Mouse (Mus musculus) erythroblast, adult 5-6 weeks (primary cell): Measurements from ENCODE around the gene Bcas2. TPM values are rescaled to one million over a fixed set of nuclear protein-coding genes. Genes with fewer than 3 reads are reported as not detected.
"Not testable (repeated sequence)": the region's sequence is repeated elsewhere in the genome, so short reads cannot be mapped to it uniquely, and the experiment has no call there.

Experiments used
- ATAC-seq: replicated peaks from 2 replicates; pipeline ENCODE4 v1.8.0; 2016; ENCODE audit warnings: moderate number of reproducible peaks, mild to moderate bottlenecking, moderate TSS enrichment, inconsistent platforms; ENCODE audit not compliant: poor library complexity, low FRiP score, severe bottlenecking
- total RNA-seq, 2 experiments: library from RNA; stranded (forward) in 1 of 2; stranded (reverse) in 1 of 2; fragments of 150-400 nt in 1 of 2; fragments of 200-764, 138-1000 nt in 1 of 2; gene quantifications; 2 replicates each; pipeline versions ENCODE4 v1.2.3 to v1.2.4; 2015 to 2017; ENCODE audit warnings: low replicate concordance in 2 of 2

Bcas2 gene
- total RNA-seq, 2 experiments from 2014 or later = 26.7 to 49.1 TPM

GRCm38 (mm10) chr3:103153761-103154160, 17.7 kb upstream of the Bcas2 start:
- ATAC-seq = peak; percentile 79

- ATAC-seq = peak; percentile 95
Measured at GRCm38 (mm10) chr3:103159232-103159900, 12.1 kb upstream of the Bcas2 start.

DNA sequence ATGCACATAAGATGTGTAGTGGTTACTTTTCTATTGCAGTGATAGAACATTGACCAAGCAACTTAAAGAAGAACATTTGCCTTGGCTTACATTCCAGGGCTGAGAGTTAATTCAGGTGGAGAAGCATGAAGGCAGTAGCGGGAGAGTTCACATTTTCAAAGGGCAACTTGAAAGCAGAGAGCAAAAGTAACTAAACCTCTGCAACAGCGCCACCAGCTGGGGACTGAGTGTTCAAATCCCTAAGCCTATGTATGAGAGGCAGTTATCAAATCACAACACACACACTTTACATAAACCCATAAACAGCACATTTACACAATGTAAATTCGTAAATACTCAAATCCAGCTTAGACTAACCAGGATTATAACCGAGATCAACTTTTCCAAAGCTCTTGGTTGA, 1.7 kb upstream of the Bcas2 start:
- 0 out of 2 replicates have a peak, but pooled peaks have one; percentile 29 for ATAC-seq

DNA sequence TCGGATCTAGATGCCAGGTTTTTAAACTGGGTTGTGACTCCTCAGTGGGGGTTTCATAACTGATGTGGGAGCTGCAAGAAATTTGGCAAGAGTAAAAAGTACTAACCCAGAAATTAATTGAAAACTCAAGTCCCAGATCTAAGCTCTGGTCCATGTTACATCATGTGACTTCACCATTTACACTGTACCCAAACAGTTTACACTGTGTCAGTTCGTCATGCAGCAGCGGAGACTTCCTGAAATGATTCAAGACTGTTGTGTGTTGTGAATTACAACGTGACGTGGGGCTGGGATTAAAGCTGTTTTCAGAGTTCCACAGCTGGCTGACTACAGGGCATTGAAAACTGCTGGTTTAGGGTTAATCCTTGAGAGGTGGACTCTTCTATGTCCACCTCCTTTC, 1.2 kb downstream of the Bcas2 start:
- no peak for ATAC-seq

- peak; percentile 29; the same call in 1 of the 2 replicates for ATAC-seq
Measured at GRCm38 (mm10) chr3:103176740-103177139, 5.3 kb downstream of the Bcas2 start.

- ATAC-seq = no peak
Measured at GRCm38 (mm10) chr3:103179527-103179926, 8.1 kb downstream of the Bcas2 start.

- no peak for ATAC-seq
Measured at GRCm38 (mm10) chr3:103181171-103181570, 9.7 kb downstream of the Bcas2 start.

GRCm38 (mm10) chr3:103182821-103183220, 11.4 kb downstream of the Bcas2 start:
- no peak for ATAC-seq

DNA sequence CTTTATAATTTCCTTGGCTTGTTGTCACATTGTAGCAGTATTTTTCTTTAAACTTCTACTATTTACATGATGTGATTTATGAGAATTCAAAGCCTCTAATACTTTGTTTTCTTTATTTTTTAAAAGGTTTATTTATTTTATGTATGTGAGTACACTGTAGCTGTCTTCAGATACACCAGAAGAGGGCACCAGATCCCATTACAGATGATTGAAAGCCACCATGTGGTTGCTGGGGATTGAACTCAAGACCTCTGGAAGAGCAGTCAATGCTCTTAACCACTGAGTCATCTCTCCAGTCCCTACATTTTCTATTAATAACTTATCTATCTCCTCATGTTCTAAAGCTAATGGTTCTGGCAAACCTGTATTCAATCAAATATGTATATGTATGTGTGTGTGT, 13.0 kb downstream of the Bcas2 start:
- ATAC-seq = not testable (repeated sequence)

GRCm38 (mm10) chr3:103188451-103188850, 17.0 kb downstream of the Bcas2 start:
- ATAC-seq = no peak

DNA sequence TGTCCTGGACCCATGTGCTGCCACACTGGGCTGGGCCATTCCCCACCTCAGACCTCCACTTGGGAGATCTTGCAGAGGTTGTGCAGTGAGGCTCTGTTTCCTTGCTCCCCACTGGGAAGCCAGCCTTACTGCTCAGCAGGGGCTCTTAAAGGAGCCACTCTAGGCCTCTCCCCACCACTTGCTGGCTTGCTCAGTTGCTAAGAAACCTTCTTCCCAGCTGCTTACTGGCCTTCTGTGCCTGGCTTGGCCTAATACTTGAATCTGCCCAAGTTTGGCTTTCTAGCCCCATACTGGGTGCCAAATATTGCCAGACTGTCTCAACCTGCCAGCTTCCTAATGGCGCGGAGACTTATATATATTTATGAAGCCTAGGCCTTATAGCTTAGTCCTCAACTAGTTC, 17.4 kb downstream of the Bcas2 start:
- no peak; the same call in 1 of the 2 replicates for ATAC-seq

GRCm38 (mm10) chr3:103192161-103192560, 20.7 kb downstream of the Bcas2 start:
- ATAC-seq = no peak

GRCm38 (mm10) chr3:103193186-103193585, 21.7 kb downstream of the Bcas2 start:
- ATAC-seq = no peak

DNA sequence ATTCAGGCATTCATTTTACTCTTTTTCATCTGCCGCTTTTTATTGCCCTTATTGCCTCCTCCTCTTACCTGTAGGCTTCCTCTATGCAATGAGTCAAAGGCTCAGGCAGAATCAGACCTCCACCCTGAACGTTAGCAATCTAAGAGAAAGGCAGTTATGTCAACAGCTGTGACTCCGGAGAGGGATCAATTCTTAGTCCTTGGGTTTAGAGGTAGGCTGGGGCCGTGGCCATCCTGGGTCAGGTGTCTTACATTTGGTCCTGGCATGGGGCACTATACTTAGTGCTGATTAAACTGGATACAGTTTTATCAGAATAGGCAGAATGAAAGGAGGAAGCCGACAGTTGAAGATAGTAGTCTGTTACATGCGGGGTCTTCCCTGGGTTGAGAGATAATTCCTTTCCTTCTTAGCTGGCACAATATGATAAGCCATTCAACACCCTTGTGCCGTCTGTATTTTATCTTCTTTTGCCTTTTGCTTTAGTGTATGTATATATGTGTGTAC, 24.9 kb downstream of the Bcas2 start:
- ATAC-seq = peak; percentile 93

- no peak for ATAC-seq
Measured at GRCm38 (mm10) chr3:103199386-103199785, 27.9 kb downstream of the Bcas2 start.

DNA sequence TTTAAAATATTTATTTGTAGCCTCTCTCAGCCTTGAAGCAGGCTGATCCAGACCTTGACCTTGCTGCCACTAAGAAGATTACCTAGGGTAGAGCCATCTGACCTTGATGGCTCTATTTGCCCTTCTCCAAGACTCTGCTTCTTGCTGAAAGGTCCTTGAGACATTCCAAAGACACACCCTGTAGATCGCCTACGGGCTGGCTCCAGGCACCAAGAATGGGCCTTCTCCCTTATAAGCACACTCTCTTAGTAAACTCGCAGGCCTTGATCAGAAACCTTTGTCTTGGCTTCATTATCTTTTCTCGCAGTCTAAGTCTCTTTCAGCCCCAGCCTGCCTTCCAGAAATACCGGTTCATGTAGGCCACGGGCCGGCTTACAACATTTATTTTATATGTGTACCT, 29.6 kb downstream of the Bcas2 start:
- ATAC-seq = not testable (repeated sequence)

DNA sequence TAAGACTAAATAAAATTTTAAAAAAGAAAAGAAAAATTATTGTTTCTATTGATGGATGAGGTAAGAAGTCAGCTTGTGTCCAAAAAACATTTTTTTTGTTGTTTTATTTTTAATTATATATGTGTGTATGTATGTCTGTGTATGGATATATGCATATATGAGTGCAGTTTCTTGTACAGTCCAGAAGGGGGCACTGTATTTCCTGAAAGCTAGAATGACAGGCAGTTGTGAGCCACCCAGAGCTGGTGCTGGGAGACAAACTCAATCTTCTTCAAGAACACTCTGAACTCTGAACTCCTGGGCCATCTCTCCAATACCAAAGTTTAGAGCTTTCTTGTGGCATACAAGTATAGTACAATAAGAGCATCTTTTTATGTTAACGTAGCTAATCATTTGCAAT, 32.1 kb downstream of the Bcas2 start:
- ATAC-seq = no peak

DNA sequence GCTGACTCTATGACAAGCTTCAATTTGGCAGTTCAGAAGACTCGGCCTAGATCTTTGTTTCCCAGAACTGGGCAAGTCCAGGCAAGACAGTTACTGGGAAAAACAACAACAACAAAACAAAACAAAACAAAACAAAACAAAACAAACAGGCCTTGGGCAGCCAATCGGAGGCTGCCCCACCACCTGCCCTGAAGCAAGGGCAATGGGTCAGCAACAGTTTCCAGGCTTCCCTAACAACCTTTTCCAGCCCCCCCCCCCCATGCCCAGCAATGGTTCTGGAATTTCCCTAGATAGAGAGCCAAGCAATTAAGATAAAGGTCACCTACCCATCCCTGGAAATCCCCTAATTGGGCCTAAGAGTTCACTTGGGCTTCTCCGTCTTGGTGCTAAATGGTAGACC, 33.0 kb downstream of the Bcas2 start:
- ATAC-seq = no peak

DNA sequence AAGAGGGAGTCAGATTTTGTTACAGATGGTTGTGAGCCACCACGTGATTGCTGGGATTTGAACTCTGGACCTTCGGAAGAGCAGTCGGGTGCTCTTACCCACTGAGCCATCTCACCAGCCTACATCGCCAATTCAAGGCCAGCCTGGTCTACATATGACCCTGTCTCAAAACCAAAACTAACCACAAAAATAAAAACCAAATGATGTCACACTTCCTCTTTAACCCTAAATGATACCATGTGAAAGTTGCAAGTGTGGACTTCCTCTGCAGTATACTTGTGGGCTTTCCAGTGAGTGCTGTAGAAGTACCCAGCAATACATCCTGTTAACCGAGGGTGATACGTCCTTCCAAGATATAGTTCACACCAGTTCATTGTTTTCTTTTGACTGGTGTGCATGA, 34.9 kb downstream of the Bcas2 start:
- no peak for ATAC-seq

GRCm38 (mm10) chr3:103207749-103208148, 36.3 kb downstream of the Bcas2 start:
- no peak for ATAC-seq

- no peak for ATAC-seq
Measured at GRCm38 (mm10) chr3:103208237-103208636, 36.8 kb downstream of the Bcas2 start.

GRCm38 (mm10) chr3:103211101-103211500, 39.6 kb downstream of the Bcas2 start:
- ATAC-seq = no peak
